Mouse (Mus musculus) c-Kit-positive CD71-negative TER-119-negative erythroid progenitor cells, embryonic 14.5 days (primary cell): ENCODE measurements around the gene Mettl23.
A peak's percentile ranks its signal among the peaks of the same experiment; 100 is the strongest.
"Not testable (repeated sequence)": the region's sequence is repeated elsewhere in the genome, so short reads cannot be mapped to it uniquely, and the experiment has no call there.

Experiments
- DNase-seq: peaks from one replicate; pipeline ENCODE4 v3.0.0-alpha.2; 2013; ENCODE audit warnings: low read depth

Mettl23 gene

GRCm38 (mm10) chr11:116848086-116848876, 5.2 kb downstream of the Mettl23 start:
- DNase-seq, result no peak

GRCm38 (mm10) chr11:116848877-116849178, 5.8 kb downstream of the Mettl23 start:
- DNase-seq, result not testable (repeated sequence)

DNA sequence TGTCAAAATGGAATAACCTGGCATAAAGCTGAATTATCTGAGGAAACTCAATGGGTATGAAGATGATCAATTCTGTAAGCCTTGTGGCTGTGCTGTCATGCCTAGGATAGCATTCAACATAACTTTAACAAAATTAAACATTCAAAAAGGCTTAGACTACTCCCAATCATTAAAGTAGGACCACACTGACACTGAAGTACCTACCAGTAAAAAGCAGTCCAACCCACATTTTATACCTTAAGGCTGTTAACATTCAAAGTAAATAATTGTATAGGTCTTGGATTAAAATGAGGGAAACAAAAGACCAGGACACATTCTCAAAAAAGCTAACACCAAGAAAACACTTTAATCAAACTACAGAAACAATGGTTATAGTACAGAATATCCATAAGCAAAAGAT, 6.5 kb downstream of the Mettl23 start:
- no peak for DNase-seq

- DNase-seq, result no peak
Observed at GRCm38 (mm10) chr11:116850085-116850484, 7.0 kb downstream of the Mettl23 start.

GRCm38 (mm10) chr11:116850833-116851477, 7.9 kb downstream of the Mettl23 start:
- DNase-seq, result no peak

- DNase-seq, result no peak
Observed at GRCm38 (mm10) chr11:116851576-116852290, 8.7 kb downstream of the Mettl23 start.

- DNase-seq, result no peak
Observed at GRCm38 (mm10) chr11:116852291-116852890, 9.3 kb downstream of the Mettl23 start, which contains the start of gene Mfsd11. Gene Mfsd11 (plus strand): TSS chr11:116852440.

DNA sequence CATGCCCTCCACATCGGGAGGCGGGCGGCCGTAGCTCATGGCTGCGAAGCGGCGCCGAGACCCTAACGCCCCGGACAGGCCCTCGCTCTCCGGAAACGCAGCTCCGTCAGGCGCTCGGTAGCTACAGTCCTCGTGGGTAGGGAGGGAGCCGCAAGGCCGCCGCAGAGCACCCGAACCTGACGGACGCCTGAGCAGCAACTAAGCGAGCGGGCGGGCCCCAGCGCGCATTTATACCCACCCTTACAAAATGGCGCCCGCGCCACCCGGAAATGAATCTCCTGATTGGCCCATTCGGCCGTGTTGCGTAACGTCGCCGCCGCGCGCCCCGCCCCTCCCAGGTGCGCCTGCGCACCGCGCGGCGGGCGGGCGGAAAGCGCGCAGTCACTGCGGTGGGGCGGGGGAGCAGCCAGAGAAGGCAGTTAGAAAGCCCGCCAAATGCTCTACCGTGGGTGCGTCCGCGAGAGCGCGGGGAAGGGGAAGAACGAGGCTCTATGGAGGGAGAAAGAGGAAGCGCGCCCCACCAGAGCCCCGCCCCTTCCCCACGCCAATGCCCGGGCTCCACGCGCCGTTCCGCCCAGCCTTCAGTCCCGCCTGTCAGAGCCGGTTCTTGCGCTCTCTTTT, 9.9 kb downstream of the Mettl23 start, which contains the start of gene Srsf2:
TSS of gene Srsf2 (minus strand) at position 204 of the 621 bp plus-strand sequence.
- DNase-seq, result peak; percentile 89

DNA sequence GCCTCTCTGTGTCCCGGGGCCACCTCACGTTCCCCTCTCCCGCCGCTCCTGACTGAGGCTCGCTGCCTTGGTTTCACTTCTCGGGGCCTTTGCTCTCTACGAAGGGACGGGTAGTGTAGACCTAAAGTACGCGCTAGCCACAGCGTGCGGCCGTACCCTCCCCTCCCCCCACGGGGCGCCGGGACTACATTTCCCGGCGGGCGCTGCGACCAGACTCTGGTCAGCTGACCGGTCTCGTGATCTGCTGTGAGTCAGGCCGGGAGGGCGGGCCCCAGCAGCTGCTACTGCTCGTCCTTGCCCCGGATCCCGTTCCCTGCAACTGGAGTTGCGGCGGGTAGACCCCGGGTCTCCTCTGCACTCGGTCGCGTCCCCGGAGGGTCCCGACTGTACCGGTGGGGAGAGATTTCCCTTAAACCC, 10.4 kb downstream of the Mettl23 start:
- peak; percentile 84 for DNase-seq

DNA sequence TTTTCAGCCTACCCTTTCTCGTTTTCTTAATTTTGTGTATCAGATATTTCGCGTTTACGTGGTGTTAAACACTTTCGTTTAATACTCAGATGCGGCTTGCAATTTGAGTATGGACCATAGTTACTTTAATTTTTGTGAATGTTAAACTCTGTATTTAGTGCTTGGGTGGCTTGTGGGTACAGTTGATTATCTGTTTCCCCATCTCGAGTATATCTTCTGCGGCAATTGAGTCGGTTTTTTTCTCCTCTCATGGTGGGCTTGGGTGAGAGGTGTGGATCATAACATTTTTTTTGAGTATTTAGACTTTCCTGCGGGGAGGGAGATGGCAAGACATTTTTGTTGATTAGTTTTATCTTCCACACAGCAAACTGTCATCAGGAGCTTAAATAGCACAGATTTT, 11.2 kb downstream of the Mettl23 start:
- no peak for DNase-seq

DNA sequence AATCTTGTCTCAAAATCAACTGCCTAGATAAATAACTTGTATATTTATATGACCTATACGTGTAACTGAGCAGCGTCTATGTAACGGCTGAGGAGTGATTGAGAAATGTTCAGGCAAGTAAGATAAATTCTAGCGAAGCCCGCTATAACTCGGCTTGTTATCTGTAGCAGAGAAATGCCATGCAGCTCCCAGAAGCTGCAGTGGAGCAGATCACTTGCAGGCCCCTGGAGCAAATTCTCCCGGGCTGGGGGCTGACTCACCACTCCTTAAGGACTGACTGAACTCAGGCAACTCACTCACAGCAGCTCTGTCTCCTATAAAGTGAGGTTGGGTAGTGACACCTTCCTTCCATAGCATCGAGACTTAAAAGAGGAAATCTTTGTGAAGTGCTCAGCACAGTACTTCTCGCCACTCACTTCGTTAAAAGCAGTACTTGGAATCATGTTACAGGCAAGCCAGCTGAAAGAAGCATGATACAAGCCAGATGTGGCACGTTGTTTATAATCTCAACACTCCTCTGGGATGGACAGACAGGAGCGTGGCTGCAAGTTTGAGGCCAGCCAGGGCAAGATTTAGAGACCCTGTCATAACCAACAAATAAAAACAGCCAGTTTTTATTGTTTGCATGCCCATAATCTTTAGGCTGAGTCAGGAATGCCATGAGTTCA, 14.2 kb downstream of the Mettl23 start:
- DNase-seq, result no peak

DNA sequence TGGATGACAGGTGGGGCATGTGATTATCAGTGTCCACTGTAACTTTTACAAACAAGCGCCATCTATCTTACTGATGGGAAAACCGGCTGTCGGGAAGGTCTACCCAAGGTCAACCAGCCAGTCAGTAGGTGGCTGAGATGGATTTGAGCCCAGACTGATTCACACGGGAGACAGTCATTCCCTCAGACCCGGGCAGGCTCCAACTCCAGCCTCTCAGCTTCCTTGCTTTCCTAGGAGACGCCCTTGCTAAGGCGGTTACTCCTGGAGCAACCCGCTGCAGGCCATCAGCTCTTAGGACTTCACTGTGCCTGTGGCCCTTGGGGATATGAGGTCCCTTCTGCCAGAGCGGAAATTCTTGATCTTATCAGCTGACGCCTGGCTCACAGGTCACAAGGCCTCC, 21.4 kb downstream of the Mettl23 start:
- no peak for DNase-seq

DNA sequence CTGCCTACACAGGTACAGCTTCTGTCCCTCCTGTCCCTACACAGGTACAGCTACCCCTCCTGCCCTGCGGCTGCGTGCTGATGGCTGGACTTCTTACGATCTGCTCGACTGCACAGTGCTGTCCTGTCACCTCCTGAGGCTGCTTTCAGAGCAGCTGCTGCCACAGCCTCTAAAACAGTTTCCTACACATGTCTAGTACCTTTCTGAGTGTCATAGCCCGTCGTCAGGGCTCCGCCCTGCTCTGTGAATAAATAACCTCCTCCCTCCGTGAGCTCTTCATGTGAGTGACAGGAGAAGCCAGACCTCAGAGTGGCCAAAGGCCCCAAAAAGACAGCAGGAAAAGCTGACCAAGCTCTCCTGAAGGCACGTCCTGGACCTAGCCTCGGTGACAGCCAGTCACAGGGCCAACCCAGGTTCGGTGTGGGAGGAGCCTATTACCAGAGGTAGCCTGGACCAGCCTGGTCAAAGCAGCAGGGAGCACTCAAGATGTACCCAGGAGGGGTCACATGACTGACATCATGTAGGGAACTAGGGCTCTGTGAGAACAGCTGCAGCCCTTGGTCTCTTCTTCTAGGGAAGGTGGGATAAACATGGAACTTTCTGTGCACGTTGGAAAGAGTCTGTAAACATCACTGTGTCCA, 23.0 kb downstream of the Mettl23 start:
- DNase-seq, result no peak

DNA sequence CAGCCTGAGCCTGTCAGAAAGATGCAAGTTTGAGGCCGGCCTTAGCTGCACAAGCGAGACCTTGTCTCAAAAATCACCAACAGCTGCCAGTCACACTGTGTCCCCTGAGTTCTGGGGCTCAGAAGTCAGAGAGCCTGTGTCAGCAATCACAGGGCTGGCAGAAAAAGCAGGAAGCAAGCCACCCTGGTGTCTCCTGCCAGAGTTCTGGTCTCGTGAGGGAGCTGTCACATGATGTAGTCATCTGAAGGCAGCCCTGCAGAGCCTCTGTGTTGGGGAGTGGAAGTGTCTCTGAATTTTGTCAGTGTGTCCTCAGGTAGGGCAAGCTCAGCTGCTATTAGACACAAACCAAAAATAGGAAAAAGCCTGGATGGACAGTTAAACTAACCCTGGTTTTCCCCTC, 25.1 kb downstream of the Mettl23 start:
- DNase-seq, result no peak

GRCm38 (mm10) chr11:116869223-116869622, 26.1 kb downstream of the Mettl23 start:
- no peak for DNase-seq

DNA sequence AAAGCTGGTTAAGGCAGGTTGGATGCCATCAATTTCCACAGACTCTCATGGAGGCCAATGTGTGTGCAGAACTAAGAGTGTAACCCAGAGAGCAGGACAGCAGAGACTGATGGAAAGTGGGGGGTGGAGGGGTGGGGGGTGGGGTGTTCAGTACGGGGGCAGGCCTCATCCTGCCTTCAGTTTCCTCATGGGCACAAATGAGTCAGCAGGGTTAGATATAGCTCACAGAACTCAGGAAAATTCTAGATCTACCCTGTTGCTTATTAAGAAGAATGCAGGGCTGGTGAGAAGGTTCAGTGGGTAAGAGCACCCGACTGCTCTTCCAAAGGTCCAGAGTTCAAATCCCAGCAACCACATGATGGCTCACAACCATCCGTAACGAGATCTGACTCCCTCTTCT, 26.6 kb downstream of the Mettl23 start:
- DNase-seq, result no peak

DNA sequence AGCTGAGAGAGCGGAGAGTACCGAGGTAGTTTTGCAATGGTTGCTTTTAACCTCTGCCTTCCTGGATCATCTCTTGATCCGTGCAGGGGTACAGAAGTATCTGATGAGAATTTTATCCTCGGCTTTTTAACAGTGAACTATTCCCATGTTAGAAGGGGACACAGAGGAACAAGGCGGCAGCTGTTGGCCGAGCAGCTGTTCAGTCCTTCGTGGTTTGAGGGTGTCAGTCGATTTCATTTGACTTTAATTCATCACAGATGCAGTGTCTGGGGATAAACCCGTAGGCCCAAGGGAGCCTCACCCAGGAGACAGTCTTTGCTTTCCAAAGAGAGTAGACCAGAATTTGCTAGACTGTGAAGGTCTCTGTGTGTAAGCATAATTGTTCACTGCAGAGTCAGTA, 28.5 kb downstream of the Mettl23 start:
- DNase-seq, result no peak

- no peak for DNase-seq
Observed at GRCm38 (mm10) chr11:116873987-116874386, 30.9 kb downstream of the Mettl23 start.

DNA sequence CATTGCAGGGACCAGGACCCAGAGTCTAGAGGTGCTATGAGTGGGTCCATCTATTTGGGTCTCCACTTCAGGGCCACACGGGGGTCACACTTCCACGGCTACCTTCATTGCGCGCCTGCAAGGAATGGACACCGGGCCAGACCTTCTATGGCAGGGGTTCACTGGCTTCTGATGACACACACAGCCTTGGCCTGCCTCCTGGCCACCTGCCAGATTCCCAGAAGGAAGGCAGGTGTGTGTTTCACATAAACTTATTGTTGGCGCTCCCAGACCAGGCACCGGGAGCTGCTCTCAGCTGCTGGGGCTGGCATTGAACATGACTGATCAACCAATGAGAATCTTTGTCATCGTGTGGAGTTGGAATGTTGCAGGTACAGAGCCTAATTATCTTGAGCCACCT, 35.4 kb downstream of the Mettl23 start:
- no peak for DNase-seq

DNA sequence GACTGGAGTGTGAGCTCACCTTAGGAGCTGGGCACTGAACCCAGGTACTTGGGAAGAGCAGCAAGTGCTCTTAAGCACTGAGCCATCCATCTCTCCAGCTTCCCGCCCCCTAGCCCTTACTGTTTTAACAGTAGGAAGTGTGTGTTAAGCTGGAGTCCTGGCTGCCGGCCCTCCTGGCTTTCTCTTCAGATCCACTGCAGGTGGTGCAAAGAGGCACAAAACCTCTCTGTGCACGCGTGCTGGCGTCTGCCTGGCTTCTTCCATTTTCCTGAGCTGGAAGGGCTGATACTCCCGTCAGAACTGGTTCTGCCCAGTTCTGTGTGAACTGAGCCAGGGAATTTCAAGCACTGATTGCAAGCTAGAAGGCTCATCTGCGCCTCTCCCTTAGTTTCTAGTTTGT, 37.8 kb downstream of the Mettl23 start:
- no peak for DNase-seq

- no peak for DNase-seq
Observed at GRCm38 (mm10) chr11:116881440-116881839, 38.4 kb downstream of the Mettl23 start.
